ENCODE assay signal across 8 mouse cellular contexts in the genomic region with DNA sequence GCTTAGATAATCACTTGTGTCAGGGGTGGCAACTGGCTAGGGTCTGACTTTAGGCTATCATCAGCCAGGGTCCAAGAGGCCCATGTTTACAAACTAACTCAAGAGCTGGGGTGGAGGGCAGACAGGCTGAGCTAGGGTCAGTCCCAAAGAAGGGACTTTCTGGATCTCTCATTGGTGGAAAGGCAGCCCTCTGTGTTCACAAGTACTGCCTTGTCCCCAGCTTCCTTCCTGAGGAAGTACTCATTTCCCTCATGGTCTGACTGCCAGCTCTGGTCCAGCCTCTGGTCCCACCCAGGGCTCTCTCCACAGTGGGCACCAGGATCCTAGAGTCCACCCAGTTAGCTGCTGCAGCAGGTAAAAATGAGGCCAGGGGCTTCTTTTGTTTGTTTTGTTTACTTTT. TPM values are rescaled to one million over a fixed set of nuclear protein-coding genes. Genes with fewer than 3 reads are reported as not detected.
DNase-seq lines count a peak whose midpoint lies in the region; ATAC-seq lines count a peak whose summit lies in the region.
"Had no signal": no experiment of that assay in that cellular context is flagged by ENCODE, and none has a peak within 500 bp of the region (broad histone marks: within the 10 kb centered on the region; RNA-seq: fewer than 3 reads in every experiment).

No protein-coding gene starts in this region.

- ATAC-seq in hematopoietic stem cell, adult 5-6 weeks (replicated peaks in 1 of 2; ENCODE audit: insufficient read depth in 1 of 2, low FRiP score in 2 of 2, low TSS enrichment in 1 of 2, low read depth in 1 of 2, poor library complexity in 2 of 2, severe bottlenecking in 2 of 2) = peak; percentile 64 to 68
- peak; percentile 36 for ATAC-seq in liver, embryonic 12.5 days
- ATAC-seq in stomach, embryonic 14.5 days (ENCODE audit: insufficient number of reproducible peaks, insufficient read depth, low FRiP score, low read depth) = peak; percentile 30; the same call in 1 of the 2 replicates

- no peaks in the 10 kb centered on the region for H3K27me3 ChIP-seq in liver, embryonic 12.5 days (replicated peaks)
- H3K27me3 ChIP-seq in stomach, embryonic 14.5 days (ENCODE audit: control insufficient read depth, insufficient read depth, low read length) = no peaks in the 10 kb centered on the region
- H3K27me3 ChIP-seq: neural tube, embryonic 12.5 days had no signal

- H3K9me3 ChIP-seq in liver, embryonic 12.5 days (replicated peaks) = no peaks in the 10 kb centered on the region
- H3K9me3 ChIP-seq in stomach, embryonic 14.5 days (ENCODE audit: control insufficient read depth, low read depth, low read length) = no peaks in the 10 kb centered on the region
- H3K9me3 ChIP-seq: neural tube, embryonic 12.5 days had no signal

- H3K36me3 ChIP-seq in liver, embryonic 12.5 days = peaks cover 21% of the 10 kb centered on the region; the same call in 1 of the 2 replicates
- H3K36me3 ChIP-seq in stomach, embryonic 14.5 days (ENCODE audit: control insufficient read depth, insufficient read depth, low read length) = peaks cover 38% of the 10 kb centered on the region

- 0 out of 2 replicates have a peak overlapping the region, but pooled peaks have one; percentile 8 for H3K4me3 ChIP-seq in brown adipose tissue, adult 24 weeks (ENCODE audit: insufficient read depth, low read depth, low read length)
- H3K4me3 ChIP-seq in liver, embryonic 12.5 days = no peak overlapping the region
- H3K4me3 ChIP-seq in stomach, embryonic 14.5 days (ENCODE audit: low read depth, low read length) = no peak overlapping the region
- H3K4me3 ChIP-seq: neural tube, embryonic 12.5 days had no signal

- peaks cover 2% of the 10 kb centered on the region; the same call in 1 of the 2 replicates for H3K4me1 ChIP-seq in brown adipose tissue, adult 24 weeks (ENCODE audit: control insufficient read depth, insufficient read depth, insufficient read length, low read length)
- H3K4me1 ChIP-seq in liver, embryonic 12.5 days = 0 out of 2 replicates have a peak, but pooled peaks cover 6% of the 10 kb centered on the region
- no peaks in the 10 kb centered on the region for H3K4me1 ChIP-seq in stomach, embryonic 14.5 days (ENCODE audit: control insufficient read depth, insufficient read depth, low read length)
- H3K4me1 ChIP-seq: neural tube, embryonic 12.5 days had no signal

- peak; percentile 44 for DNase-seq in adrenal gland, postnatal 14 days
- DNase-seq in ovary, postnatal 14 days (ENCODE audit: low spot score) = no peak
- no peak for DNase-seq in layer of hippocampus, adult 9-10 months (ENCODE audit: low spot score)

- H3K4me2 ChIP-seq in liver, embryonic 12.5 days = no peak overlapping the region
- no peak overlapping the region for H3K4me2 ChIP-seq in stomach, embryonic 14.5 days (replicated peaks; ENCODE audit: low read depth, low read length)
- H3K4me2 ChIP-seq: neural tube, embryonic 12.5 days had no signal

- no peak overlapping the region for H3K9ac ChIP-seq in liver, embryonic 12.5 days
- no peak overlapping the region for H3K9ac ChIP-seq in stomach, embryonic 14.5 days (replicated peaks; ENCODE audit: low read depth, low read length)
- H3K9ac ChIP-seq: neural tube, embryonic 12.5 days had no signal

- H3K27ac ChIP-seq in brown adipose tissue, adult 24 weeks (replicated peaks; ENCODE audit: low read depth, low read length) = peak overlapping the region; percentile 95
- peak overlapping the region; percentile 37; the same call in 1 of the 2 replicates for H3K27ac ChIP-seq in liver, embryonic 12.5 days
- peak overlapping the region; percentile 53; the same call in 1 of the 2 replicates for H3K27ac ChIP-seq in stomach, embryonic 14.5 days (ENCODE audit: low read length)
- H3K27ac ChIP-seq: neural tube, embryonic 12.5 days had no signal

RNA-seq across cellular contexts. Expression of a gene that starts 60.0 kb away (rescaled TPM):
- total RNA-seq in adrenal gland, postnatal 14 days (2021) = 231 and 237 TPM in 2 replicates
- 55.8 and 75.9 TPM in 2 replicates for polyA plus RNA-seq in brown adipose tissue, adult 24 weeks (2012; ENCODE audit: insufficient read depth, insufficient read length, missing spikeins)
- total RNA-seq in hematopoietic stem cell, adult 5-6 weeks (2017) = 81.7 and 88.4 TPM in 2 replicates
- 65.4 and 65.6 TPM in 2 replicates for polyA plus RNA-seq in liver, embryonic 12.5 days (2016; fragmentation: Nextera tagmentation; extraction: Ambion mirVana)
- polyA plus RNA-seq in stomach, embryonic 14.5 days (2014; fragmentation: Nextera tagmentation; extraction: Ambion mirVana) = 178 and 184 TPM in 2 replicates

Comparison
In these comparisons a context has a peak if more than half of its experiments do, and no peak if none do; other contexts are left out.
1. H3K27ac ChIP-seq: peak in every context shown above with its lines; median percentile 95 in brown adipose tissue, adult 24 weeks; 53 in stomach, embryonic 14.5 days; 37 in liver, embryonic 12.5 days.